Mouse (Mus musculus) brain, adult 2 months (tissue): ENCODE data around the gene Tmem123.

Experiments used
- DNase-seq: peaks from one replicate; pipeline ENCODE4 v3.0.0; 2011; ENCODE audit warnings: low read depth, low spot score

Gene Tmem123

DNA sequence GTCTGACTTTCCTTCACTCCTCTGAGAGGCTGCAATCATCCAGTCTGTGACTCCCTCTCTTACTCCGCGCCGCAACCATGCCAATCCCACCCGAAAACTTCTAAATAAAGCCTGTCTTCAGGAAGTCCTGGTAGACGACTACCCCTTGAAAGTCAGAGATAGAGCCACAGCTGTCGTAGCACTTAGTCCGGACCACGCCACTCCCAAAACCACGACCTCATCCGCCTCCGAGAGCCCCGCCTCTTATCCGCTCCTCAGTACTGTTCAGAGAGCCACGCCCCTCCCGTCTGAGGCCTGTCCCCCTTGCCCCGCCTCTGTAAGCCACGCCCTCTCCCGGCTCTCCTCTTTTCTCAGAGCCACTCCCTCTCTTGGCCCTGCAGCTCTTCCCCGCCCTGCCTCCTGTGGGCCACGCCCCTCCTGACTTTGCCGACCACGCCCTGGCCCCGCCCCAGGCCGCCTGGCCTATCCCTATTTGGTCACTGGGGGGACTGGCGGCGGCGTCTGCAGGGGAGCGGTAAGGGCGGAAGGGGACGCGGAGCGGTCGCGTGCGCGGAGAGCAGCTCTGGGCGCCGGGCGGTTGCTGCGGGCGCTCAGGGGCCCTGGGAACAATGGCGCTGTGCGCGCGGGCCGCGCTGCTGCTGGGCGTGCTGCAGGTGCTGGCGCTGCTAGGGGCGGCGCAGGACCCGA lies at the start of gene Tmem123:
Gene Tmem123 (plus strand): TSS at position 428 of the 687 bp plus-strand sequence.
- DNase-seq = peak; percentile 99

GRCm38 (mm10) chr9:7714062-7714907 lies 49.6 kb upstream of the Tmem123 start:
- DNase-seq = peak; percentile 67

DNA sequence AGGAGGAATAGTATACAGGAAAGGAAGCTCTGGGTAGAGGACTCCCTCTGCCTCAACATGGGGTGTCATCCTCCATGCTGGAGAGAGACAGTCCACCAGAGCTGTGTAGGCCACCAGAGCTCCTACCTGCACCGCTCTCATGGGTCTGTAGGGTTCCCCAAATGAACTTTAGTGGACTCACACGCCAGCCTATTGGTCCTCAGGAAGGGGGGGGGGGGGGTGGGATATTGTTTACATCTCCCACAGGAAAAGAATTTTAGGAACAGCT lies 49.0 kb upstream of the Tmem123 start:
- no peak for DNase-seq

DNA sequence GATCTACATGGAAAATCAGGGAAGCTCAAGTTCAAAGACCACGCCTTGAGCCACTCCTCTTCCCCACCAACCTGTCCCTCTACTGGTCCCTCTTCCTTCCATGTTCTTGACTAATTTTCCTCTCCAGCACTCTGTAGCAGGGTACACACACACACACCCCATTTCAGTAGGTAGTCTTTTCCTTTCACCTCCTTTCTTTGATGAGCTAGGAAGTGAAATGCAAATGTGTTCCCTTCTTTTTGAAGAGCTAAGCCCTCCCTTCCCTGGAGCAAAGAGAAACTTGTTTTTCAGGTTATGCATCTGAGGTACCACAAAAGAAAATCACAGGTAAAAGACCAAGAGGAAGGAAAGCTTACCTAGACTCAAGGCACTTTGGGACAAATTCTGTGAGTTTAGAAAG lies 42.3 kb upstream of the Tmem123 start:
- no peak for DNase-seq

- DNase-seq = no peak
These were observed 34.8 kb upstream of the Tmem123 start for GRCm38 (mm10) chr9:7728997-7729396.

- DNase-seq = no peak
These were observed 21.1 kb upstream of the Tmem123 start for GRCm38 (mm10) chr9:7742696-7743095.

DNA sequence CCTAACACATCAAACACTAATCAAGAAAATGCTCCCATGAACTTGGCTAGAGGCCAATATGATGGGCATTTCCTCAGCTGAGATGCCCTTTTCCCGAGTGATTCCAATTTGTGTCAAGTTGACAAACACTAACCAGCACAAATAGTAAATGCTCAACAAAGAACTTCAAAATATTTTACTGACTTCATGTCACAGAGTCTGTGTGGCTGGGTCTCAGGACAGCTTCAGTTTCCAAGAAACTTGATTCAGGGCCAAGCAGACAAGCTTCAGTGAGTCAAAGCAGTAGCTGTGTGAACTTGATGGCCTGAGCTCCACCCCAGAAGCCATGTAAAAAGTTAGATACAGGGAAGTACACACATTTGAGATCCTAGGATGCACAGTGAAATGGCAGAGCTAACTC lies 19.7 kb upstream of the Tmem123 start:
- DNase-seq = no peak

DNA sequence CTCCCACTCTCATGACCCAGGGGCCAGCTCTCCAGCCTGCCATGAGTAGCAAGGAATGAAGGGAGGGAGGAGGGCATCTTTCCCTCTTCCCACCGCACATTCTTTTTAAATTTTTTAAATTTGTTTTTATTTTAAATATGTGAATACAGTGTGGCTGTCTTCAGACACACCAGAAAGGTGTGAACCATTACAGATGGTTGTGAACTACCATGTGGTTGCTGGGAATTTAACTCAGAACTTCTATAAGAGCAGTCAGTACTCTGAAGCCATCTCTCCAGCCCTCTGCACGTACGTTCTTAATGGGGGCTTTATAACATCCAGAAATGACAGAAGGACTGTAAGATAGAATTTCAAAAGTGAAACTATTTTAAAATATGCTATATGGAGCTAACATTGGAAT lies 15.0 kb upstream of the Tmem123 start:
- peak; percentile 17 for DNase-seq

- DNase-seq = no peak
These were observed 14.3 kb upstream of the Tmem123 start for GRCm38 (mm10) chr9:7749537-7749936.

GRCm38 (mm10) chr9:7755889-7756423 lies 7.9 kb upstream of the Tmem123 start:
- no peak for DNase-seq

DNA sequence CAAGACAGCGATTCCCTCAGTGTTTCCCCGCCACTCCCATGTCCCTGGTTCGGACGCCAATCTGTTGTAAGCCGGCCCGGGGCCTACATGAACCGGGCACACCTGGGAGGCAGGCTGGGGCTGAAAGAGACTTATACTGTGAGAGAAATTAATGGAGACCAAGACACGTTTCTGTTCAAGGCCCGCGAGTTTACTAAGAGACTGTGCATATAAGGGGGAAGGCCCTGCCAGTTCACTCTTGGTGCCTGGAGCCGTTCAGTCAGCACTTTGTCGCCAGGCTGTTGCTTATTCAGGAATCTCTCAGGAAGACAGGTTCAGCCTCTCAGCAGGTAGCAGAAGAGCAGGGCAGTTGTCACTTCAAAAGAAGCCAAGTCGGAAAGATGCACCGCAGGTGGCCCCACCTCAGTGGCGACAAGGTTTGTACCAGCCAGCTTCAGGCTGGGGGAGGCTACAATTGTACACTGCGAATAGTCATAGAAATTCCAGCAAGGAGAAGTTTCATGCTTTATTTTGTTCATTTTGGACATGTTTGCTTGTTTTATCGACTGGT lies 1.9 kb upstream of the Tmem123 start:
- DNase-seq = no peak

DNA sequence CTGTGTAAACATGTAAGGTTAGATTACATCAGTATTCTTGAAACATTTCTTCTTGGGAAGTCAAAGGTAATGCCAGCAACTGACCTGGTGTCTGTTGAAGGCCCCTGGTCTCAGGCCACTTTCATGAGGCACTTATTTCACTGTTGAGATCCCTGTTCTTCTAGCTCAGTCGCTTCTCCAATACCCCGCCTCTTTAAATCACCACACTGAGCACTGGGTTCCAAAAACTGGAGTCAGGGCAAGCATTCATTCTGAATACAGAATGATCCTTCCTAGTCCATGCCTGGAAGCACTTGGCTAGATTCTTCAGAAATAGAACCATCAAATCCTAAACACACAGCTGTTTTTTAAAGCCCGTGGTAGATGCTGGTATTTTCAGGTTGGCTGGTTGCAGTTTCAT lies 1.1 kb upstream of the Tmem123 start:
- no peak for DNase-seq

- DNase-seq = peak; percentile 49
These were observed 626 bp downstream of the Tmem123 start for GRCm38 (mm10) chr9:7764463-7764871.

GRCm38 (mm10) chr9:7765236-7765635 lies 1.4 kb downstream of the Tmem123 start:
- no peak for DNase-seq

GRCm38 (mm10) chr9:7766582-7766981 lies 2.7 kb downstream of the Tmem123 start:
- no peak for DNase-seq

DNA sequence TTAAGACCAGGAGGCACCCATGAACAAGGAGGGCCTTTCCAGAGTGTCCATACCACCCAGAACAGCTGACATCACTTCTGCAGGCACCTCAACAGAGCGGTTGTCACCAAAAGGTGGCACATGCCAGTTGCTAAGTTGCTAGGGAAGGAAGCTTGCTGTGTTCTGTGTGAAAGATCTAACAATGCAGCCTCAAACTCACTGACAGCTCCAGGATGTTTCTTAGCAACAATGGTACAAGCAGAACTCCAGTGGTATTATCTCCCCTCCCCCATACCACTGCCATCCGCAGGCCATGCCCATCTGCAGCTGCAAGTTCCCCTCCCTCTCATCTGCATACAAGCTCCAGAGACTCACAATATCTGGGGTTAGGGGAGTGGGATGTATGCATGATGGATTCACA lies 3.7 kb downstream of the Tmem123 start:
- peak; percentile 41 for DNase-seq

GRCm38 (mm10) chr9:7769081-7769480 lies 5.2 kb downstream of the Tmem123 start:
- no peak for DNase-seq

DNA sequence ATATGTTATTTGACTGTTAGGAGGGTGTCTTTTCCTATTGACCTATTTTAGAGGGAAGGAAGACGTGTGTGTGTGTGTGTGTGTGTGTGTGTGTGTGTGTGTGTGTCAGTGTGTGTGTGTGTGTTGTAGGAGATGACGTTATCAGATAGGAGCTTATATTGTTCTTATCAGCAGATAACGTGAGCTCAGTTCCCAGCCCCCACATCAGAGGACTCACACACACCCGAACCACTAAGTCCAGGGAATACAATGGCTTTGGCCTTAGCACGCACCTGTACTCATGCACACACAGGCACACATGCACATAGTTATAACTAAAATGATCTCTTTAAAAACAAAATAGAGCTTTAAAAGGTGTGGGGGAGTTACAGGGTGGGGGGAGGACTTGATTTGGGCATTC lies 5.7 kb downstream of the Tmem123 start:
- no peak for DNase-seq

DNA sequence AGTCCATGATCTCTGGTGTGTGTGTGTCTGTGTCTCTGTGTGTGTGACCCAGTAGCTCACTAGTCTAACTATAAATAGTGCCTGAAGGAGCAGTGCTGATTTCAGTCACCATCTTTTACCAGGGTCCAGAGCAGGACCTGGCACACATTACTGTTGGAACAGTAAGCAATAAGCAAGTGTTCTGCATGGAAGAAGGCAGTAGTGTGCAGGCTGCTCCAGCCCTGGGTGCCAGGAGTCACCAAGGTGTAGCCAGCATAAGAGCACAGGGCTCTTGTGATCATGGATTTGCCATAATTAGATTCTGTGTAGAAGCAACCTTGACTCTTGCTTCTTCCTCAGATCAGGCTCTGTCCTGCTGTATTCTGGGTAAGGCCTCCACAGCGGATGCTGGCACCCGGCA lies 8.5 kb downstream of the Tmem123 start:
- DNase-seq = no peak

GRCm38 (mm10) chr9:7772773-7773454 lies 9.1 kb downstream of the Tmem123 start:
- DNase-seq = no peak

GRCm38 (mm10) chr9:7773686-7774085 lies 9.8 kb downstream of the Tmem123 start:
- no peak for DNase-seq

DNA sequence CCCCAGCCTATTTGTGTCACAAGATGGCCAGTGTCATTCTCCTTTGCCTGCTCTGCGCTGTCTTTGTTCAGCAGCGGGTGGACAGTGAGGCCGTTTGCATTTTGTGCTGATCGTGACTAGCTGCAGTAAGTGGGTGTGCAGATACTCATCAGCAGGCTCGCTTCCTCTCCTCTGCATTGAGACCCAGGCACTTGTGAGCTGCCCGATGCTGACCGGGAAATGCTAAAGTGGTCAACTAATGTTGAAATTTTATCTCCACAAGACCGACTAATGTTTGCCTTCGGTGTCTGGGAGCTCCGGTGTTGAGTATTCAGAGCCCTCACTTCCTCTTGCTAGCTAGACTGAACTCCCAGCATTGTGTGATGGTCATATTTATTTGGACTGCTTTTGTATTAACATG lies 10.7 kb downstream of the Tmem123 start:
- DNase-seq = no peak
